Mouse (Mus musculus) neural tube, embryonic 11.5 days (tissue): ENCODE results near the gene Crygb. TPM values are rescaled to one million over a fixed set of nuclear protein-coding genes. Genes with fewer than 3 reads are reported as not detected.

Experiments
- ATAC-seq: fragments of 200-750 bp; cut with Nextera tagmentation; 2 replicates; pipeline ENCODE4 v1.8.0; 2017; ENCODE audit warnings: moderate number of reproducible peaks, mild to moderate bottlenecking, moderate TSS enrichment, moderate library complexity; ENCODE audit not compliant: insufficient read depth, low FRiP score, low TSS enrichment
- DNase-seq: peaks from one replicate; pipeline ENCODE4 v3.0.0-alpha.2; 2015; ENCODE audit warnings: low spot score
- H3K27ac ChIP-seq: fragments of 300-500 bp; sonication (generic); 2 replicates; pipeline ENCODE4 v1.5.1; 2014; ENCODE audit warnings: low read depth, mild to moderate bottlenecking, low read length
- H3K27me3 ChIP-seq: fragments of 300-500 bp; sonication (generic); 2 replicates; pipeline ENCODE4 v1.6.1; 2014; ENCODE audit warnings: mild to moderate bottlenecking, low read length, mixed read lengths; ENCODE audit not compliant: control insufficient read depth, insufficient read depth
- H3K36me3 ChIP-seq: fragments of 300-500 bp; sonication (generic); 2 replicates; pipeline ENCODE4 v1.6.1; 2014; ENCODE audit warnings: mild to moderate bottlenecking, low read length, moderate library complexity, mixed read lengths; ENCODE audit not compliant: control insufficient read depth, insufficient read depth
- H3K4me1 ChIP-seq: fragments of 300-500 bp; sonication (generic); 2 replicates; pipeline ENCODE4 v1.6.1; 2014; ENCODE audit warnings: low read length, mixed read lengths; ENCODE audit not compliant: control insufficient read depth, insufficient read depth
- H3K4me2 ChIP-seq: fragments of 300-500 bp; sonication (generic); 2 replicates; pipeline ENCODE4 v1.6.1; 2014; ENCODE audit warnings: low read depth, mild to moderate bottlenecking, moderate library complexity
- H3K4me3 ChIP-seq: fragments of 300-500 bp; sonication (generic); 2 replicates; pipeline ENCODE4 v1.5.1; 2014; ENCODE audit warnings: low read depth, low read length
- H3K9ac ChIP-seq: fragments of 300-500 bp; sonication (generic); 2 replicates; pipeline ENCODE4 v1.6.1; 2014; ENCODE audit warnings: mild to moderate bottlenecking, low read length
- H3K9me3 ChIP-seq: fragments of 300-500 bp; sonication (generic); 2 replicates; pipeline ENCODE4 v1.6.1; 2016; ENCODE audit warnings: low read length; ENCODE audit not compliant: control insufficient read depth
- WGBS: fragments of 180-500 bp; shearing (Covaris S2); extraction: QIAGEN DNeasy Blood & Tissue Kit; methylation state at CpG from one replicate; pipeline ENCODE4 v1.1.7; 2014; 5-methylcytosine and 5-hydroxymethylcytosine counted together
- polyA plus RNA-seq: library from polyadenylated mRNA; unstranded; fragments of >200 nt; fragmentation: Nextera tagmentation; extraction: Ambion mirVana; gene quantifications from 2 replicates; pipeline ENCODE4 v1.2.1, GENCODE M21; 2014

Crygb gene
- polyA plus RNA-seq, 1 experiment from 2014 or later = not detected

DNA sequence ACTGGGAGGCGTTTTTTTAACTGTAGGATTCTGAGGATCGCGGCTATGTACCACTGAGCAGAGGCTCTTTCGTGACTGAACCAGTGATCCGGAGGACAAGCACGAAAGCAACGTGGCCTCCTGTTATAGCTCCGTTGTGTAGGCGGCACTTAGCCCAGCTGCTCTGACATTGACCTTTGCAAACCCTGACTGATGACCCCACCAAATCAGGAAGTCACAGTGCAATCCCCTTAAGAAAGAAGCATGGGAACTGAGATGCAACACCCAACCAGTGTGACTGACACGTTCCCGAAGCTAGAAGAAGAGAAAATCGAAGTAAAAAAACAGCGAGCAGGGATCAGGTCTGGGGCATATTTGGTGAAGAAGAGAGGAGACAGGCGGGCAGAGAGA lies 30.7 kb upstream of the Crygb start:
- Histone ChIP-seq H3K36me3 (no peaks in the 10 kb centered on the region), H3K27ac (no peak overlapping the region), H3K4me1 (no peaks in the 10 kb centered on the region), H3K27me3 (no peaks in the 10 kb centered on the region), H3K4me3 (no peak overlapping the region), H3K4me2 (peak overlapping the region; percentile 15; the same call in 1 of the 2 replicates), H3K9ac (no peak overlapping the region), H3K9me3 (no peaks in the 10 kb centered on the region)
- no peak for ATAC-seq
- DNase-seq = no peak
- WGBS = 63% methylated on average over 14 of the region's 14 CpGs

DNA sequence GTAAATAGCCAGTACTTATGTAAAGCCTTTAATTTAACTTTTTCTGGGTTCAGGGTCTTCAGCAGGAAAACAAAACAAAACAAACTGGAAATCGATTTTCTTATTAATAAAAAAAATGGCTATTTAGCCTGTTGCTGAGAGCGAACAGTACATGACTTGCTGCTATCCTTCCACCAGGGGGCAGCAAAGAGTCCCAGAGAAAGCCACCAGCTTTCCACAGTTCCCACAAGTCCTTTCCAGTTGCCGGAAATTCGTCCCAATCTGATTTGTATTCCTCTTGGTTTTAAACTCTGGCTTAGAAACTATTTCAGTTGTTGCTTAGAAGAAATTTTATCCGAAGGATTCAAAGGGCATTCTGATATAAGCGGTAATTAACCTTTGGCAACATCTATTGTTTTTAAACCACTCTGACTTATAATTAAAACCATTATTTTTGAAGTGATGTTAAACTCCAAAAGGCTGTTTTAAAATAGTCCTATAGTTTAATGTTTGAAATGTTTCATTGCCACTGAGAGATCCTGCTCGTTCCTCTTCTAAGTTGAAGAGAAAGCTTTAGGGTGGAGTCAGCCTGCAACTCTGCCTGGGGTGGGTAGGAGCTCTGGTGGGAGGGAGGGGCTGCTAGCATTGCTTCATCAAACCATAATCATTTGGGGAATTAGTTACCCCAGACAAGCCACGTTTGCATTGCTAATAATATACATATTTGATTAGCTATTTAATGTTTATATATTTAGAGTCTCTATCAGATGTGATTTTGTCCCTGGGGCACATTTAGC lies 30.1 kb upstream of the Crygb start:
- Histone ChIP-seq H3K27ac (no peak overlapping the region), H3K36me3 (no peaks in the 10 kb centered on the region), H3K4me1 (no peaks in the 10 kb centered on the region), H3K27me3 (no peaks in the 10 kb centered on the region), H3K9ac (no peak overlapping the region), H3K9me3 (no peaks in the 10 kb centered on the region), H3K4me2 (peak overlapping the region; percentile 15; the same call in 1 of the 2 replicates), H3K4me3 (no peak overlapping the region)
- DNase-seq (peak; percentile 82), ATAC-seq (no peak)
- 16% methylated on average over 8 of the region's 8 CpGs for WGBS

- H3K4me3 ChIP-seq = no peak overlapping the region
- H3K27ac ChIP-seq = no peak overlapping the region
- H3K36me3 ChIP-seq = no peaks in the 10 kb centered on the region
- H3K9ac ChIP-seq = no peak overlapping the region
- DNase-seq (peak; percentile 16), ATAC-seq (no peak)
- H3K9me3 ChIP-seq = no peaks in the 10 kb centered on the region
- H3K27me3 ChIP-seq = no peaks in the 10 kb centered on the region
- WGBS = 78% methylated on average over 25 of the region's 25 CpGs
- no peaks in the 10 kb centered on the region for H3K4me1 ChIP-seq
- no peak overlapping the region for H3K4me2 ChIP-seq
Measured at GRCm38 (mm10) chr1:65109756-65110435, 27.8 kb upstream of the Crygb start.

- Histone ChIP-seq H3K27ac (no peak overlapping the region), H3K36me3 (no peaks in the 10 kb centered on the region), H3K4me2 (no peak overlapping the region), H3K9ac (no peak overlapping the region), H3K4me1 (no peaks in the 10 kb centered on the region), H3K9me3 (no peaks in the 10 kb centered on the region), H3K27me3 (no peaks in the 10 kb centered on the region), H3K4me3 (no peak overlapping the region)
- ATAC-seq (no peak), DNase-seq (no peak)
- 94% methylated on average over 8 of the region's 8 CpGs for WGBS
Measured at GRCm38 (mm10) chr1:65109196-65109595, 27.1 kb upstream of the Crygb start.

DNA sequence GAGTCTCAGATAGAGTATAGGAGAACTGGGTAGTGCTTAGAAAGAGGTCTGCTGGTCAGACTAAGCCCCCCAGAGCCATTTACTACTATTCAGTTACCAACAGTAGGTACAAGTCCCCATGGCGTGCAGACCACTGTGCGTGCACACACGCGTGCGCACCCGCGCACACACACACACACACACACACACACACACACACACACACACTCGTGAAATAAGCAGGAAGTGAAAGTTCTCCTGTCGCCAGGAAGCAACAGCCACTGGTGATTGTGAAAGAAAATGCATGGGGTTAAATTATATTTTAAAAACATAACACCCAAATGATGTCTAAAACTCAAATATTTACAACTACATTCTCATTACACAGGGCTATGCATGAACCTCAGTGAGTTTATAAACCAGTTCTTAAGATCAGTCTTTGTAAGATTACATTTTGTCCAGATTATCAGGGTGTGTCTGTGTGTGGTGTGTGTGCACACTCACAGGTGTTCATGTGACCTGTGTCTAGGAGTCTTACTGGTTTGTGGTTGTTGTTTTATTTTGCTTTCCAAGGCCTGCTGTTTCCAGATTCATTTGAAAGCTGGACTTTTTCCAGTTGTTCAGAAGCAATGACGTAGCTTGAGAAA lies 25.7 kb upstream of the Crygb start:
- Histone ChIP-seq H3K27me3 (no peaks in the 10 kb centered on the region), H3K27ac (no peak overlapping the region), H3K4me1 (no peaks in the 10 kb centered on the region), H3K9me3 (no peaks in the 10 kb centered on the region), H3K4me3 (no peak overlapping the region), H3K36me3 (no peaks in the 10 kb centered on the region), H3K4me2 (no peak overlapping the region), H3K9ac (no peak overlapping the region)
- 87% methylated on average over 10 of the region's 10 CpGs for WGBS
- DNase-seq (no peak), ATAC-seq (no peak)

DNA sequence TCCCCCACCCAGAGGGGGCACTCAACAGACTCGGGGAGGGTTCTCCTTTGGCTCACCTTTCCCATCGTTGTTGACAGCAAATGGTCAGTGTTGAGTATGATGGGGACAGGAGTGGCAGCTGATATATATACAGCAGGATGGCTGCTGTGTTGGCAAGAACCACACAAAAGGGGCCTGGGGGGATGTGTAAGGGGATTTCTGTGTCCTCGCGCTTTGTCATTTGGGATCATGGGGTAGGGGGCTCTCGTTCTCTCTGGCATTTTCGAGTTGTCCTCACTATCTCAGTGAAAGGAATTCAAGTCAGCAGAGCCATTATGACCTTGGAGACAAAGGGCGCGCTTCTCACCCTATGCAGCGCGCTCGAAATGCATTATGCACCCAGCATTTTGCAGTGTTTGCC lies 21.2 kb upstream of the Crygb start, which contains the start of gene Cryga:
Cryga (minus strand) TSS at position 101 of the 400 bp plus-strand sequence.
- H3K4me2 ChIP-seq = no peak within 1 kb of the TSS
- no peak for ATAC-seq
- no peak for DNase-seq
- H3K4me3 ChIP-seq = no peak within 1 kb of the TSS
- no peaks in the 10 kb centered on the region for H3K9me3 ChIP-seq
- no peak within 1 kb of the TSS for H3K9ac ChIP-seq
- H3K4me1 ChIP-seq = no peaks in the 10 kb centered on the region
- H3K27me3 ChIP-seq = no peaks in the 10 kb centered on the region
- no peaks in the 10 kb centered on the region for H3K36me3 ChIP-seq
- no peak within 1 kb of the TSS for H3K27ac ChIP-seq
- 93% methylated on average over 11 of the region's 11 CpGs for WGBS

- Histone ChIP-seq H3K9me3 (no peaks in the 10 kb centered on the region), H3K4me2 (no peak overlapping the region), H3K4me3 (no peak overlapping the region), H3K4me1 (no peaks in the 10 kb centered on the region), H3K9ac (no peak overlapping the region), H3K27ac (no peak overlapping the region), H3K36me3 (no peaks in the 10 kb centered on the region), H3K27me3 (no peaks in the 10 kb centered on the region)
- ATAC-seq (no peak), DNase-seq (no peak)
- WGBS = 81% methylated on average over 3 of the region's 3 CpGs
Measured at GRCm38 (mm10) chr1:65096953-65097352, 14.9 kb upstream of the Crygb start.

DNA sequence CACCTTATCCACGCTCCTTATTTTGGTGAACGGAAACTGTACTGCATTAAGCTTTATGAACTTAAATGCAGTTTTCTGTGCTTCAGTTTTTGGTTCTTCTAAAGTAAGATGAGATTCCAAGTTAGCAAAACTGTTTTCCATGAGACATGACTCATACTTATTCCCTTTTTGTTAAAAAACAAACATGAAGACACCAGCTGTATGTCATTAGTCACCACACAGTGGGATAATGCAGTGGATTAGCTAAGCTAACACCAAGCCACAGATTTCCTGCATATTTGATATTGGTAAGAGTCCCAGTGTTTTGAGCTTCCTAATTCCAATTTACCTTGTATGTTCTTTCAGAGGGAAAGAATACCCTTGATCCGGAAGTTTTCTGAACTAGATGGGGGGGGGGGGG lies 9.5 kb upstream of the Crygb start:
- no peak overlapping the region for H3K4me3 ChIP-seq
- H3K27me3 ChIP-seq = no peaks in the 10 kb centered on the region
- H3K4me1 ChIP-seq = no peaks in the 10 kb centered on the region
- no peak for ATAC-seq
- DNase-seq = no peak
- no peaks in the 10 kb centered on the region for H3K9me3 ChIP-seq
- 93% methylated on average over 3 of the region's 3 CpGs for WGBS
- H3K27ac ChIP-seq = no peak overlapping the region
- no peak overlapping the region for H3K9ac ChIP-seq
- no peaks in the 10 kb centered on the region for H3K36me3 ChIP-seq
- H3K4me2 ChIP-seq = no peak overlapping the region
